Mouse (Mus musculus) left cerebral cortex, adult 11 months (tissue): Measurements from ENCODE around the gene Agfg1.

Source experiments
- DNase-seq: peaks from one replicate; pipeline ENCODE4 v3.0.0; 2022; ENCODE audit warnings: low spot score

Agfg1 gene

GRCm38 (mm10) chr1:82825256-82825655 is 14.0 kb upstream of the Agfg1 start:
- DNase-seq: no peak

- no peak for DNase-seq
Measured at GRCm38 (mm10) chr1:82825783-82826182, 13.5 kb upstream of the Agfg1 start.

DNA sequence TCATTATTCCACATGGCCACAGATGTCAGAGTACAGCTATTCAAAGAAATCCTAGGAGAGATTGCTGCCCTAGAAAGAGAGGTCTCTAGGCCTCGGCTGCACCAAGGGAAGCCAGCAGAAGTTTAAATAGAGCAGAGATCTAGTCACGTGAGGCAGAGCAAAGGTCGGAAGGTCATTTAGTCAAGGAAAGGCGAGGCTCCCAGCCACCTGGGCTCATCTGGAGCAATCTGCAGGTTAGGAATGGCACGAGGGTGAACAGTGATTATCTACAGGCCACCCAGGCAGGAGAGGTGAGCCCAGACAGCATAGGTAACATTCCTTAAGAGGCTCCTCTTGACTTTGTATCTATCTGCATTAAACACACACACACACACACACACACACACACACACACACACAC is 12.4 kb upstream of the Agfg1 start:
- no peak for DNase-seq

GRCm38 (mm10) chr1:82830771-82831170 is 8.5 kb upstream of the Agfg1 start:
- DNase-seq: no peak

DNA sequence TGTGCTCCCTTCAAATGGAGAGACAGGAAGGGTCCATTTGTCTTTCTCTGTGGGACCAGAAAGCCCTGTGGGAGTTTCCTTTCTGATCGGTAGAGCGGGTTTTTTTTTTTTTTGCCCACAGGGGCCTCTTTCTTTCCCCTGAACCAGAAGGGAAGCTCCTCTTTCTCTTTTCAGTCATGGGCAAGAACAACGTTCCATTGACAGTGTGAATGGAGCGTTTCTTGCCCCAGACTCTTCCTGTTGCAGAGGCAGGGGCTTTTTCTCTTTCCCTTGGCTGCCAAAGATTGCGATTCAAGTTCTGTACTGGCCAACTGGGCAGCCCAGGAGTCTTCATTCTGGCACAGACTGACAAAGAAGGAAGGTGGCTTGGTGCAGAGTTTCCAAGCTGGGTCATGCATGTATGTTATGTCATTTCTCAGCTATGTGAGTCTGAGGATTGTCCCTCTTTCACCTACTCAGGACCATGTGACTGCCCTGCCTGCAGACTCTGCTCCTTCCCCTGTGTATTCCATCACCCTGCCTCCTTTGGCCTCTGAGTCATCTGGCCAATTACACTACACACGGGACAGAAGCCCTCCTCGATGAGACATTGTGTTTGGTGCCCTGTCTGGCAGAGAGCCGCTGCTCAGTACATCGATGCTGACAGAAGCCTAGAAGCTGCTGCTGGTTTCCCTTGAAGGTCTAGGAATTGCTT is 7.6 kb upstream of the Agfg1 start:
- no peak for DNase-seq

GRCm38 (mm10) chr1:82832495-82833021 is 6.7 kb upstream of the Agfg1 start:
- no peak for DNase-seq

DNA sequence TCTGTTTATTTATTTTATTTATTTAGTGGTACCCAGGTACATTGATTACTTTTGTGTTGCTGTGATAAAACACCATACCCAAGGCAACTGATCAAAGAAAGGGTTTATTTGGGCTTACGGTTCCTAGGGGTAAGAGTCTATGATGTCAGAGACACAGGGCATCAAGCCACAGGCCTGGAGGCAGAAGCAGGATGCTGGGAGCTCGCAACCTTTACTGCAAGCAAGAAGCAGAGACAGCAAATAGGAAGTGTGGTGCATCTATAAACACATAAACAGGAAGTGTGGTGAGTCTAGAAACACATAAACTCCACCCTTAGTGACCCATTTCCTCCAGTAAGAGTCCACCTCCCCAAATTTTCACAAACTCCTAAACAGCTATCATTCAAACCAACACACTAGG is 5.8 kb upstream of the Agfg1 start:
- DNase-seq: no peak

GRCm38 (mm10) chr1:82834572-82834971 is 4.7 kb upstream of the Agfg1 start:
- DNase-seq: no peak

GRCm38 (mm10) chr1:82836342-82837217 is 2.7 kb upstream of the Agfg1 start:
- DNase-seq: no peak

DNA sequence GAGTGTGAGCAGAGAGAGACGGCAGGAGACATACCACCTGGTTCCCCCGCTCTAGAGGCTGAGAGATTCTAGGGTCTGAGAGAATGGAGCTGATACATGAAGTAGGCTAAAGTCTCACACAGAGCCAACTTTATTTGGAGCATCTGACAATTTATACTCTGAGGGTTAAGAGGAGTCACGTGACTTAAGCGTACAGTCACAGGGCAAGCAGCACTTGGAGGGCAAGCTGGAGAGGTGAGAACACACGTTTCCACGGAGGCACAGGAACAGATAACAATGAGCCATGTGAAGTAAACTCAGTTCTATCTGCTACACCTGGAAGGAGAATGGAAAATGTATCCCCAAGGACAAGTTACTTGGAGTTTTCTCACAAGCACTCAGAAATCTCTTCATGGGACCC is 1.7 kb upstream of the Agfg1 start:
- no peak for DNase-seq

- DNase-seq: no peak
Measured at GRCm38 (mm10) chr1:82838469-82839295, 601 bp upstream of the Agfg1 start.

DNA sequence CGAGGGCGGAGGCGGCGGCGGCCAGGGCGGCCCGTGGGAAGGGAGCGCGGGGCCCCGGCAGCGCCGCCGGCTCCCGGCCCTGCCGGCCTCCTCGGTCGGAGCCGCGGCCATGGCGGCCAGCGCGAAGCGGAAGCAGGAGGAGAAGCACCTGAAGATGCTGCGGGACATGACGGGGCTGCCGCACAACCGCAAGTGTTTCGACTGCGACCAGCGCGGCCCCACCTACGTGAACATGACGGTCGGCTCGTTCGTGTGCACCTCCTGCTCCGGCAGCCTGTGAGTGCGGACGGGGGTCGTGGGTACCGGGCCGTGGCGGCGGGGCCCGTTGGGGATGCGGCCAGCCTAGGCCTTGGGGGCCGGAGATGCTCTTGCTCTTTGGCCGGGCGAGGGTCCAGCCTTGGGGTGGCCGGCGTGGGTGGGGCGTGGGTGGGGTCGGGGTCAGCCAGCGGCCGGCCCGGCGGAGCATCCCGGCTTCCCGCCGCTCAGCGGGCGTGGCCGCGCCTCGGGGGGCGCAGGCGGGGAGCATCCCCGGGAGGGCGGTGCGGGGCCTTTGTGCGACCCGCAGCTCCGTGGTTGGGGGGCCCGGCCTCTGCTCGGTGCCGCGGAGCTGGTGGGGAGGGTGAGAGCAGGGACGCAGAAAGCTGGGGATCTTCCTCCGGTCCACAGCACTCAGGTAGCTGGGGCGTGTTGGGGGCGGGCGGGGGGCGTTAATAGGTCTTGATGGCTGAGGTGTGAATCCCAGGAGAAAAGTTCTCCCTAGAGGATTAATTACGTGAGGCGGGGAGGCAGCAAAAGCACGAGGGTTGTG is 535 bp downstream of the Agfg1 start:
- DNase-seq: peak; percentile 18

- no peak for DNase-seq
Measured at GRCm38 (mm10) chr1:82855729-82856128, 16.4 kb downstream of the Agfg1 start.

GRCm38 (mm10) chr1:82858236-82858635 is 19.0 kb downstream of the Agfg1 start:
- DNase-seq: no peak

DNA sequence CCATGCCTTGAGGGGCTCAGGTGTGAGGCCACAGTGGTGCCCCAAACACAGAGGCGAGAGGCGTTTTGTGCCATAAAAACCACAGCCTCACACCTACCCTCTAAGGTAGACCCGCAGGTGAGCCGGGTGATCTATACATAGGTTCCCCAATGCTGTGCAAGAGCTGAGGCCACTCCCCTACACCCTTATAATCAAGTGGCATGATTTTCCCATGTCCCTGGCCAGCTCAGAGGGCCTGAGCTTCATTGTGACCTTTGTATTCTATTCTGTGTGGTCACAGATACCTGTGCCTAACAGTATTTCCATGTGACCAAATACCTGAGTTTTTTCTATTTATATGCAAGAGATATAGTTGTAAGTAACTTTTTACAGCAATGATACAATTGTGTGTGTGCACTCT is 21.1 kb downstream of the Agfg1 start:
- no peak for DNase-seq

- DNase-seq: no peak
Measured at GRCm38 (mm10) chr1:82870202-82870601, 30.9 kb downstream of the Agfg1 start.

GRCm38 (mm10) chr1:82879172-82879571 is 39.9 kb downstream of the Agfg1 start:
- DNase-seq: no peak

DNA sequence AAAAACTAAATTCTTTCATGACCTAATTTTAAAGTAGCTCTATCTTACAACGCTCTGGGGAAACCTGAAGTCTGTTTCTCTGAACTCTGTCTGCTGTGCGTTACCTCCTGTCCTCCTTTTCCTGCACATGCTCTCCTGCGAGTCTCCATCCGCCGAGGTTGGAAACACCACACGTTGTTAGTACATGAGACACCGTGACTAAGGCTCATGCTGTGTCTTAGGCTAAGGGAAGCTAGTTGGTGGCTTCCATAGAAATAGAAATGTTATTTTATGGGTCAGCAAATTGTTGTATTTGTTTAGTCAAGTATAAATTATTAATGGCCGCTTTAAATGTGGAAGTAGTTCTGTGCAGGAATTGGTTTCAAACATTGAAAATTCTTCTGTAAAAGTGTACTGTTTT is 40.9 kb downstream of the Agfg1 start:
- no peak for DNase-seq

DNA sequence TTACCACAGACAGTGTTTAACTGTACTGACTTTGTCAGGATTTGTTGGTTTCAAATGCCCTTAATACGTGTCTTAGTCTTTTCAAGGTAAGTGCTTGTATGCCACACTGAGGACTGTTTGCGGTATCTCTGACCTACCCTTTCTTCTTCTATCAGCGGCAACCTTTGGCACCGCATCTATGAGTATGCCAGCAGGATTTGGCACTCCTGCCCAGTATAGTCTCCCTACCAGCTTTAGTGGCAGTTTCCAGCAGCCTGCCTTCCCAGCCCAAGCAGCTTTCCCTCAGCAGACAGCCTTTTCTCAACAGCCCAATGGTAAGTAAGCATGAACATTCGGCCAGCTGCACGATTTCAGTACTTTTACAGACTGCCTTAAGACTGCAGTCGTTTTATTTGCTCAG is 54.0 kb downstream of the Agfg1 start:
- DNase-seq: no peak

- DNase-seq: no peak
Measured at GRCm38 (mm10) chr1:82900567-82900966, 61.3 kb downstream of the Agfg1 start.

DNA sequence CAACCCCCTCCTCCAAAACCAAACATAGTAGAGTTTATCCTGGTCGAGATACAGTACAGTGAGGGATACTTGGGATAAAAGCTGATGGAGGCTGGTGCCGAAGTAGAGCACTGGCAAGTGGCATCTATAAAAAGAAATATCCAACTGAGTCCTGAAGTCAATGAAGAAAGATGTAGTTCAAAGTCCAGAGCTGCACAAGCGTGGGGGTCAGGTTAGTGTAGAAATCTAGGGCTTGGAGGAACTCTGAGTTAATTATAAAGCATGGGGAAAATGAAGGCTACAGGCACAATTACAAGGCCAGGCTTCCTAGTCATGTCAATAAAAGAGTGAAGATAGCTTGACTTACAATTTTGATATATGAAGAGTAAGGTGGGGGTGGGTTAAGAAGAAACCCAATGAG is 61.9 kb downstream of the Agfg1 start:
- no peak for DNase-seq

- no peak for DNase-seq
Measured at GRCm38 (mm10) chr1:82905886-82906285, 66.6 kb downstream of the Agfg1 start.
